Mouse (Mus musculus) forebrain, embryonic 15.5 days (tissue): ENCODE measurements around the gene Fbxl17. TPM values are rescaled to one million over a fixed set of nuclear protein-coding genes. Genes with fewer than 3 reads are reported as not detected.

Experiments
- ATAC-seq: fragments of 200-750 bp; cut with Nextera tagmentation; replicated peaks from 2 replicates; pipeline ENCODE4 v1.8.0; 2017; ENCODE audit warnings: mild to moderate bottlenecking, moderate TSS enrichment, moderate library complexity
- H3K27ac ChIP-seq: fragments of 300-500 bp; sonication (generic); replicated peaks from 2 replicates; pipeline ENCODE4 v1.5.1; 2015; ENCODE audit warnings: mild to moderate bottlenecking, inconsistent platforms
- H3K27me3 ChIP-seq: fragments of 300-500 bp; sonication (generic); 2 replicates; pipeline ENCODE4 v1.6.1; 2015; ENCODE audit warnings: inconsistent platforms
- H3K36me3 ChIP-seq: fragments of 300-500 bp; sonication (generic); 2 replicates; pipeline ENCODE4 v1.6.1; 2015; ENCODE audit warnings: mild to moderate bottlenecking, inconsistent platforms
- H3K4me1 ChIP-seq: fragments of 300-500 bp; sonication (generic); 2 replicates; pipeline ENCODE4 v1.6.1; 2015; ENCODE audit warnings: inconsistent platforms
- H3K4me2 ChIP-seq: fragments of 300-500 bp; sonication (generic); replicated peaks from 2 replicates; pipeline ENCODE4 v1.6.1; 2015; ENCODE audit warnings: mild to moderate bottlenecking, inconsistent platforms
- H3K4me3 ChIP-seq: fragments of 300-500 bp; sonication (generic); 2 replicates; pipeline ENCODE4 v1.5.1; 2015; ENCODE audit warnings: mild to moderate bottlenecking, inconsistent platforms
- H3K9ac ChIP-seq: fragments of 300-500 bp; sonication (generic); replicated peaks from 2 replicates; pipeline ENCODE4 v1.6.1; 2015; ENCODE audit warnings: mild to moderate bottlenecking, inconsistent platforms
- H3K9me3 ChIP-seq: fragments of 300-500 bp; sonication (generic); 2 replicates; pipeline ENCODE4 v1.6.1; 2016; ENCODE audit warnings: inconsistent platforms
- WGBS: fragments of 180-500 bp; shearing (Covaris S2); methylation state at CpG from one replicate; pipeline ENCODE4 v1.1.7; 2015; ENCODE audit warnings: mixed read lengths; 5-methylcytosine and 5-hydroxymethylcytosine counted together
- polyA plus RNA-seq: library from polyadenylated mRNA; unstranded; fragments of >200 nt; fragmentation: Nextera tagmentation; extraction: Ambion mirVana; gene quantifications from 2 replicates; pipeline ENCODE4 v1.2.1, GENCODE M21; 2015

Fbxl17 gene
- polyA plus RNA-seq, 1 experiment from 2014 or later = 8.7 TPM

- WGBS = 75% methylated on average over 3 of the region's 3 CpGs
- no peaks in the 10 kb centered on the region for H3K36me3 ChIP-seq
- H3K4me3 ChIP-seq = no peak overlapping the region
These were observed 240.7 kb downstream of the Fbxl17 start for GRCm38 (mm10) chr17:63259091-63259490.

GRCm38 (mm10) chr17:63246144-63246619, 253.6 kb downstream of the Fbxl17 start:
- Histone ChIP-seq H3K4me1 (no peaks in the 10 kb centered on the region), H3K27ac (no peak overlapping the region), H3K36me3 (no peaks in the 10 kb centered on the region), H3K9me3 (no peaks in the 10 kb centered on the region), H3K9ac (no peak overlapping the region), H3K4me2 (no peak overlapping the region), H3K4me3 (no peak overlapping the region), H3K27me3 (no peaks in the 10 kb centered on the region)
- no peak for ATAC-seq
- WGBS = 93% methylated on average over 7 of the region's 7 CpGs

More at GRCm38 (mm10) chr17:63259091-63259490, 240.7 kb downstream of the Fbxl17 start:
- H3K4me1 ChIP-seq = no peaks in the 10 kb centered on the region
- no peaks in the 10 kb centered on the region for H3K27me3 ChIP-seq
- no peak overlapping the region for H3K9ac ChIP-seq
- H3K9me3 ChIP-seq = no peaks in the 10 kb centered on the region
- no peak for ATAC-seq
- no peak overlapping the region for H3K4me2 ChIP-seq
- H3K27ac ChIP-seq = no peak overlapping the region

- Histone ChIP-seq H3K4me1 (no peaks in the 10 kb centered on the region), H3K27me3 (no peaks in the 10 kb centered on the region), H3K27ac (no peak overlapping the region), H3K9me3 (no peaks in the 10 kb centered on the region), H3K4me2 (no peak overlapping the region), H3K9ac (no peak overlapping the region), H3K4me3 (no peak overlapping the region), H3K36me3 (no peaks in the 10 kb centered on the region)
- no peak; the same call in 1 of the 2 replicates for ATAC-seq
- 98% methylated on average over 9 of the region's 9 CpGs for WGBS
These were observed 254.3 kb downstream of the Fbxl17 start for GRCm38 (mm10) chr17:63245472-63245871.

- H3K36me3 ChIP-seq = no peaks in the 10 kb centered on the region
- 96% methylated on average over 3 of the region's 3 CpGs for WGBS
- ATAC-seq = 0 out of 2 replicates have a peak, but pooled peaks have one; percentile 39
These were observed 257.1 kb downstream of the Fbxl17 start for GRCm38 (mm10) chr17:63242761-63243160.

GRCm38 (mm10) chr17:63240731-63241106, 259.1 kb downstream of the Fbxl17 start:
- Histone ChIP-seq H3K27ac (no peak overlapping the region), H3K4me1 (no peaks in the 10 kb centered on the region), H3K4me3 (no peak overlapping the region), H3K4me2 (no peak overlapping the region), H3K9ac (no peak overlapping the region), H3K36me3 (no peaks in the 10 kb centered on the region), H3K9me3 (no peaks in the 10 kb centered on the region), H3K27me3 (no peaks in the 10 kb centered on the region)
- WGBS = 85% methylated on average over 5 of the region's 5 CpGs
- ATAC-seq = no peak

More at GRCm38 (mm10) chr17:63242761-63243160, 257.1 kb downstream of the Fbxl17 start:
- Histone ChIP-seq H3K4me1 (no peaks in the 10 kb centered on the region), H3K27me3 (no peaks in the 10 kb centered on the region), H3K9ac (no peak overlapping the region), H3K4me3 (no peak overlapping the region), H3K27ac (no peak overlapping the region), H3K9me3 (no peaks in the 10 kb centered on the region), H3K4me2 (no peak overlapping the region)

- WGBS = 68% methylated on average over 9 of the region's 9 CpGs
- no peak overlapping the region for H3K4me3 ChIP-seq
- no peaks in the 10 kb centered on the region for H3K27me3 ChIP-seq
- H3K4me2 ChIP-seq = no peak overlapping the region
- no peak overlapping the region for H3K27ac ChIP-seq
- no peaks in the 10 kb centered on the region for H3K9me3 ChIP-seq
- no peak for ATAC-seq
- H3K9ac ChIP-seq = no peak overlapping the region
- no peaks in the 10 kb centered on the region for H3K36me3 ChIP-seq
- no peaks in the 10 kb centered on the region for H3K4me1 ChIP-seq
These were observed 259.6 kb downstream of the Fbxl17 start for GRCm38 (mm10) chr17:63240021-63240730.

- no peaks in the 10 kb centered on the region for H3K36me3 ChIP-seq
- no peaks in the 10 kb centered on the region for H3K9me3 ChIP-seq
- no peak overlapping the region for H3K4me3 ChIP-seq
- H3K27ac ChIP-seq = no peak overlapping the region
- H3K9ac ChIP-seq = no peak overlapping the region
- H3K27me3 ChIP-seq = no peaks in the 10 kb centered on the region
- ATAC-seq = no peak
- no peak overlapping the region for H3K4me2 ChIP-seq
- H3K4me1 ChIP-seq = no peaks in the 10 kb centered on the region
These were observed 263.0 kb downstream of the Fbxl17 start for GRCm38 (mm10) chr17:63236846-63237245.

- Histone ChIP-seq H3K27me3 (no peaks in the 10 kb centered on the region), H3K4me2 (no peak overlapping the region), H3K9me3 (no peaks in the 10 kb centered on the region), H3K4me3 (no peak overlapping the region), H3K36me3 (no peaks in the 10 kb centered on the region), H3K27ac (no peak overlapping the region), H3K4me1 (no peaks in the 10 kb centered on the region), H3K9ac (no peak overlapping the region)
- ATAC-seq = no peak
- 85% methylated on average over 8 of the region's 8 CpGs for WGBS
These were observed 263.6 kb downstream of the Fbxl17 start for GRCm38 (mm10) chr17:63236221-63236620.

- no peak overlapping the region for H3K4me3 ChIP-seq
- no peak overlapping the region for H3K9ac ChIP-seq
- no peak overlapping the region for H3K4me2 ChIP-seq
- no peaks in the 10 kb centered on the region for H3K36me3 ChIP-seq
- H3K27ac ChIP-seq = no peak overlapping the region
- no peaks in the 10 kb centered on the region for H3K27me3 ChIP-seq
- no peaks in the 10 kb centered on the region for H3K4me1 ChIP-seq
- no peak for ATAC-seq
- H3K9me3 ChIP-seq = no peaks in the 10 kb centered on the region
- WGBS = 65% methylated on average over 3 of the region's 3 CpGs
These were observed 264.0 kb downstream of the Fbxl17 start for GRCm38 (mm10) chr17:63235821-63236220.

- Histone ChIP-seq H3K4me2 (no peak overlapping the region), H3K9ac (no peak overlapping the region), H3K36me3 (no peaks in the 10 kb centered on the region), H3K9me3 (no peaks in the 10 kb centered on the region), H3K4me3 (no peak overlapping the region), H3K27me3 (no peaks in the 10 kb centered on the region), H3K27ac (no peak overlapping the region), H3K4me1 (no peaks in the 10 kb centered on the region)
- no peak for ATAC-seq
- WGBS = 10% methylated on average over 4 of the region's 4 CpGs
These were observed 270.7 kb downstream of the Fbxl17 start for GRCm38 (mm10) chr17:63229111-63229510.

- no peaks in the 10 kb centered on the region for H3K4me1 ChIP-seq
- no peak overlapping the region for H3K4me3 ChIP-seq
- no peak overlapping the region for H3K9ac ChIP-seq
- ATAC-seq = no peak
- no peaks in the 10 kb centered on the region for H3K27me3 ChIP-seq
- WGBS = 59% methylated on average over 2 of the region's 2 CpGs
- no peak overlapping the region for H3K4me2 ChIP-seq
- no peak overlapping the region for H3K27ac ChIP-seq
- no peaks in the 10 kb centered on the region for H3K9me3 ChIP-seq
- no peaks in the 10 kb centered on the region for H3K36me3 ChIP-seq
These were observed 273.4 kb downstream of the Fbxl17 start for GRCm38 (mm10) chr17:63226380-63226779.

- Histone ChIP-seq H3K36me3 (no peaks in the 10 kb centered on the region), H3K27me3 (no peaks in the 10 kb centered on the region), H3K4me2 (no peak overlapping the region), H3K4me1 (no peaks in the 10 kb centered on the region), H3K9me3 (no peaks in the 10 kb centered on the region), H3K27ac (no peak overlapping the region), H3K4me3 (no peak overlapping the region), H3K9ac (no peak overlapping the region)
- no peak for ATAC-seq
- WGBS = 78% methylated on average over 1 of the region's 1 CpGs
These were observed 273.9 kb downstream of the Fbxl17 start for GRCm38 (mm10) chr17:63225959-63226358.

GRCm38 (mm10) chr17:63223675-63224074, 276.1 kb downstream of the Fbxl17 start:
- H3K36me3 ChIP-seq = no peaks in the 10 kb centered on the region
- no peaks in the 10 kb centered on the region for H3K9me3 ChIP-seq
- no peak overlapping the region for H3K4me3 ChIP-seq
- WGBS = 57% methylated on average over 4 of the region's 4 CpGs
- no peaks in the 10 kb centered on the region for H3K4me1 ChIP-seq
- no peak overlapping the region for H3K9ac ChIP-seq
- no peak overlapping the region for H3K4me2 ChIP-seq
- H3K27ac ChIP-seq = no peak overlapping the region
- H3K27me3 ChIP-seq = no peaks in the 10 kb centered on the region
- no peak for ATAC-seq
